Mouse (Mus musculus) naive thymus-derived CD4-positive, alpha-beta T cell, adult 2 months (primary cell): Measurements from ENCODE around the gene Agr3.

Source experiments
- DNase-seq: peaks from one replicate; pipeline ENCODE4 v3.0.0-alpha.2; 2011; ENCODE audit warnings: low read depth

The Agr3 gene

GRCm38 (mm10) chr12:35925402-35925801 is at the start of gene Agr3:
Agr3 (plus strand) TSS chr12:35925620.
- no peak for DNase-seq

GRCm38 (mm10) chr12:35884892-35885558 is 40.4 kb upstream of the Agr3 start:
- no peak for DNase-seq

GRCm38 (mm10) chr12:35889383-35889782 is 36.0 kb upstream of the Agr3 start:
- no peak for DNase-seq

DNA sequence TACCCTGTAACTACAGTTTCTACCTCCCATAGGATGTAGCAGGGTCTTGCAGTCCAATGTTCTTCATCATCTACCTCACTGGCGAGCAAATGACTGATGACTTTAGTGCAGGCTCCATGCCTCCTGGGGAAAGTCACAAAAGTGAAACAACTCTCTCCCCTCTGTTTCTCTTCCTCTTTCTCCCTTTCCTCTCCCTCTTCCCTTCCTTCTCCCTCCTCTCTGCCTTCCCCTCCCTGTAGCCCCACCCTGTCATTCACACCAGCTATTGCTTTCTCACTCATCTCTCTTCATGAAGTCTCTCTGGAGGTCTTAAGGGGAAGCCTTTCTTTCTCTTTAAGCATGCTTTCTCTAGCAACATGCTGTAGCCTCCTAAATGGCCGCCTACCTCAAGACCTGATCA is 34.7 kb upstream of the Agr3 start:
- no peak for DNase-seq

GRCm38 (mm10) chr12:35894304-35894900 is 31.0 kb upstream of the Agr3 start:
- no peak for DNase-seq

- DNase-seq = peak; percentile 80
Measured at GRCm38 (mm10) chr12:35895875-35896763, 29.3 kb upstream of the Agr3 start.

DNA sequence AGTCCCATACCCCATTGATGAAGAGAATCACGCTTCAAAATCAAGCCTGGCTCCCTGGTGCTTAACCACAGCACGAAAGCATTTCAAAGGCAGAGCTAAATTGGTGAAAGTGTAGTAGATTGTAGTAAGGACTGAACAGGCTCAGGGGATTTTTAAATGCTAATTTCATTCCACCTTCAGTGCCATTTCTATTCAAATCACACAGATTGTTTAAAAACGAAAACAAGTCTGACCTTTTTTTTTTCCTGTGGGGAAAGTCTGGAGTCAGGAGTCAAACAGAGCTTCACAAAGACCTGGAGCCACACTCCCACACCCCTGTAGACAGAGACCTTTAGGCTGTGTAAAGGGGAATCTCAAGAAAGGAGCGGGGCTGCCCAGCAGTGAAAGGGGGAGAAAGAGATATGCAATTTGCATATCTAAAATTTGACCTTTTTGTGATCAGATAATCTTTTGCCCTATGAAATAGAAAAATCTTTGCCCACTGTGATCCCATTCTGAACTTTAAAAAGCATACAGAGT is 28.6 kb upstream of the Agr3 start:
- DNase-seq = no peak

- DNase-seq = no peak
Measured at GRCm38 (mm10) chr12:35910632-35911031, 14.8 kb upstream of the Agr3 start.

- peak; percentile 43 for DNase-seq
Measured at GRCm38 (mm10) chr12:35915813-35916212, 9.6 kb upstream of the Agr3 start.

- no peak for DNase-seq
Measured at GRCm38 (mm10) chr12:35916467-35916866, 9.0 kb upstream of the Agr3 start.

DNA sequence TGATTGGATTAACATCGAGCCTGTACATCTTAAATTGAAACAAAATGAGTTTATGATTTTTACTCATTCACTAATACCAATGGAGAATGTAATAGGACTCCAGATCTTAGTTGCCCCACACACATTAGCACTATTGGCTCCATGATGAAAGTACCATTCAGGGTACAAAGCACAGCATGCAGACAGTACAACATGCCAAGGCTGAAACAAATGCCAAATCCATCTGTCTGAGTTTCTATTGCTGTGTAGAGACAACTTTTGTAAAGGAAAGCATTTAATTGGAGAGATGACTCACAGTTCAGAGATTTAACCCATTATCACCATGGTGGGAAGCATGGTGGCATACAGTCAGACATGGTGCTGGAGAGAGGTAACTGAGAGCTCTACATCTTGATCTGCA is 7.4 kb upstream of the Agr3 start:
- DNase-seq = no peak

DNA sequence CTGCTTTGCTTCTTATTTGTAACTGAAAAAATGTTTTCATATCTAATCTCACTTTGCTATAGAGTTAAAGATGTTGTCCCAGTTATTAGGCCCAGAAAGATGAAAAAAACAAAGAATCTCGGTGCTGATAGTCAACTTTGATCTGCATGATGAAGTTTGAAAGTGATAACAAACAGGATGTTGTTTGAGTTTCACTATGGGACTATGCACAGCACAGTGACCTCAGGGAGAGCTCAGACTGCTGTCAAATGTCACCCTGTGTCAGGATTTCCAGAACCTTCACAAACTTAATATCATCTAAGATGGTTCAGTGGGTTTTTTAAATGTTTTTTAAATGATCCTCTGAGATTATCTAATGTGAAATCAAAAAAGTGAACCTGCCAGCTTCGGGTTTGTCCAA is 2.4 kb downstream of the Agr3 start:
- DNase-seq = peak; percentile 11

DNA sequence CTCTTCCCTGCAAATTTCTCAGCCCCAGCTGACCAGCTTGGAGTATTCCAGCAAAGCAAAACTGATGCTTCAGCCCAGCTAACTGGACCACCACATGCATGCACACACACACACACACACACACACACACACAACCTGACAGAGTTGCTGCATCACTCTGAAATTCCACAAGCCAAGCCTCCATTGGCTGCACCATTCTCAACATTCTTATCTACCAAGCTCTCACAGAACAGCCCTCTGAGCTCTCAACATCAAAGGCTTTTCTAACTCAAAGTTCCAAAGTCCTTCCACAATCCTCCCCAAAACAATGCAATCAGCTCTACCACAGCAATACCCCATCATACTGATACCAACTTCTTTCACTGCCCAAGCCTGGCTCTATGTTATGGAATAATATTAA is 7.4 kb downstream of the Agr3 start:
- DNase-seq = no peak

DNA sequence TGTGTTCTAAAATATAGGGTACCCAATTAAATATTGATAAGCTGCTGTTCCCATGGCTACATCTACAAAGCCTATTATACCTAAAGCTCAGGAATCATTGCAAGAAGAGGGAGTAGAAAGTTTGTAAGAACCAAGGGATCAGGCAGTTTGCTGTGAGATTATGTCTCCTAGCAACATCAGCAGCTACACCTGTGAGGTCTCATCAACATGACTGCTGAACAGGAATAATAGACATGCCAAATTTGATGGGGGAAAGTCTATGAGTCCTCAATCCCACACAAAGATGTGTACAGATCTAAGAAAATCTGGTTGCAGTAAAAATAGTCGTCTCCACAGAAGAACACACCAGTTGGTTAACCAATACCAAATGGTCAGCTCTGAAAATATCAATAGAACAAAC is 26.3 kb downstream of the Agr3 start:
- DNase-seq = no peak

GRCm38 (mm10) chr12:35957235-35957634 is 31.8 kb downstream of the Agr3 start:
- peak; percentile 57 for DNase-seq

DNA sequence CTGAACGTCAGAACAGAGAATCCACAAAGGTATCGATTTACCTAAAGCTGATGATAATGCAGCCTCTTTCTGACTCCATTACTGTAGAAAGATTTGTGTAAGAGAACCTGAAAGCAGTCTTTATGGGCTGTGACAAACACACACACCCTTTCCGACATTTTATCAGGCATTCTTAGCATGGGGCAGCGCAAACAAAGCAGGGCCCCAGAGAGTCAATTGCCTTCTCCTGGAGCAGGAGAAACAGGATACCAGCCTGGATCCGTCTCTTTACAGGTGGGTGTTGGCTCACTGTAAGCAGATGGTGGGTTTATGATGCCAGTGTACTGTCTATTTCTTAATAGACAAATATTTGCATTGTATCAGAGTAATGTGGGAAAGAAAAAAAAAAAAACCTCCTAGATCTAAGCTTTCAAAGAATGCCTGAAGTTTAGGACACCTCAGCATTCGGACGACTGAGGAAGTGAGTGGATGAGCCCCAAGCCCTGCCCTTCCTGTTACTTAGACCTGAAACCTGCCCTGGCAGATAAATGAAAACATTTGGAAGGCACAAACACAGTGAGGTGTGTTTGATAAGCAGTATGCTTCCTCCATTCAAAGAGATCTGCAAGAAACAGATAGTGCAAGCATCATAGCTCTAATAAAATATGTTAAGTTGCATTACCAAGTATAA is 40.8 kb downstream of the Agr3 start:
- no peak for DNase-seq

DNA sequence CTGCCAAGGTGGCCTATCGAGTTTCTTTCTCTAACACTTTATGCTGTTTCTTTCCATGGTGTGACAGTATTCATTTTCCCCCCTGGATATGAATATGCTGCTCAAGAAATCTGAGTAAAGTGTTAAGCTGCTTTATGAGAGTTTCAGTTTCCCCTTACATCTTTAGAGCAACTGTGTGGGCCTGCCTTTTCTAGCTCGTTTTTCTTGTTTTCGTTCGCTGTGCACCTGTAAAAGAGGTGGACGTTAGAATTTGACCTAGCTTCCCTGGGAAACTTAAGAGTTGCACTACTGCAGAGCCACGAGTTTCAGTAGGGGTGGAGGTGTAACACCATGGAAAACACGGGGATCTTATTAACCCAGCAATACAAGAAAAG is 41.3 kb downstream of the Agr3 start:
- no peak for DNase-seq

DNA sequence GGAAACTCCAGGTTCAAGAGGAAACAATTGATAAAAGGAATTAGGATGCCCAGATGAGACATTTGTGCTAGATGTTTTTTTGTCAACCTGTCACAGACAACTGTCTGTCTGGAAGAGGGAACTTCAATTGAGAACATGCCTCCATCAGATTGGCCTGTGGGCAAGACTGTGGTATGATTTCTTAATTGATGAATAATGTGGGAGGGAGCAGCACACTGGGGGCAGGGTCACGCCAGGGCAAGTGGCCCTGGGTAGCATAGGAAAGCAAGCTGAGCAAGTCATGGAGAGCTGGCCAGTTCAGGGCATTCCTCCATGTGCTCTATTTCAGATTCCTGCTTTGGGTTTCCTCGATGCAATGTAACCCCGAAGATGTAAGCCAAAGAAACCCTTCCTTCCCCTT is 50.5 kb downstream of the Agr3 start:
- DNase-seq = no peak

- no peak for DNase-seq
Measured at GRCm38 (mm10) chr12:35977633-35978246, 52.3 kb downstream of the Agr3 start.

DNA sequence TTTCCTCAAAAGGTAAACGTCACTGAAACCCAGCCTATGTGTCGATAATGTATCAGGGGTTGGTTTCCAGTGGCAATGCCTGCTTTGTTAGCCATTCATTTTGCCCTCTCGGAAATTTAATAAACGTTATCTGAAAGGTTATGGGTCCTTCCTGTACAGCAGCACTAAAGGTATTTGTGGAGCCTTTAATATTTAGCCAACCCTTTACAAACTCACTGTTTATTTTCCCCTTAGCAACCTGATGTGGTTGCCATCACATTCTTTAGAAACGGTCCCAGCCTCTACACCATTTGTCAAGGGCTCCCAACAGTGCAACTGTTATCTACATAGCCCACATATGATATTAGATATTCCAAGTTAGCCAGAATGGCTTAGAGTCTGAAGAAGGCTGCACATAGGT is 54.2 kb downstream of the Agr3 start:
- no peak for DNase-seq

DNA sequence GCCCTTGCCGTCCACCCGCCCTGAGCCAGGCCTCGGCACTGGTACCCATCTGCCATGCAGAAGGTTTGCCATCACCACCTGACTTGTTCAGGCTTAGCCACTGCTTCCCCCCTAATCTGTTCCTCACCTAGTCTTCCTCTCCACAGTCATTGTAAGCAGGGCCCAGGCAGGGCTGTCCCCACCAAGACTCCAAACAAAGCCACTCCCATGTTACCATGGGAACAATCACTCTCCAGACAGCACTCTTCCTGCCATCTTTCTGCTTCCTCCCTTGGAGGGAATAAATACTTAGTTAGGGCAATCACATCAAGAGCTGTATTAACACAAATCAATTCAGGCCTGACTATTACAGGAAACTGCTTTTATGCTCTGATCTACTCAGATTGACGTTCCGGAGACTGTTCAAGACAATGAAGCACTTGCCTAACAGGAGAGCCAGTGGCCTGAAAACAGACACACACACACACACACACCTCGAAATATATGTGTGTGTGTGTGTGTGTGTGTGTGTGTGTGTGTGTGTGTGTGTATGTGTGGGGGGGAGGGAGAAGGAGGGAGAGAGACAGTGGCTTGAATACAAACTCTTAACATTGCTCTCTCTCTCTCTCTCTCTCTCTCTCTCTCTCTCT is 56.4 kb downstream of the Agr3 start:
- peak; percentile 51 for DNase-seq
